Comparison of ENCODE assay signal across 8 mouse cellular contexts in the genomic region with DNA sequence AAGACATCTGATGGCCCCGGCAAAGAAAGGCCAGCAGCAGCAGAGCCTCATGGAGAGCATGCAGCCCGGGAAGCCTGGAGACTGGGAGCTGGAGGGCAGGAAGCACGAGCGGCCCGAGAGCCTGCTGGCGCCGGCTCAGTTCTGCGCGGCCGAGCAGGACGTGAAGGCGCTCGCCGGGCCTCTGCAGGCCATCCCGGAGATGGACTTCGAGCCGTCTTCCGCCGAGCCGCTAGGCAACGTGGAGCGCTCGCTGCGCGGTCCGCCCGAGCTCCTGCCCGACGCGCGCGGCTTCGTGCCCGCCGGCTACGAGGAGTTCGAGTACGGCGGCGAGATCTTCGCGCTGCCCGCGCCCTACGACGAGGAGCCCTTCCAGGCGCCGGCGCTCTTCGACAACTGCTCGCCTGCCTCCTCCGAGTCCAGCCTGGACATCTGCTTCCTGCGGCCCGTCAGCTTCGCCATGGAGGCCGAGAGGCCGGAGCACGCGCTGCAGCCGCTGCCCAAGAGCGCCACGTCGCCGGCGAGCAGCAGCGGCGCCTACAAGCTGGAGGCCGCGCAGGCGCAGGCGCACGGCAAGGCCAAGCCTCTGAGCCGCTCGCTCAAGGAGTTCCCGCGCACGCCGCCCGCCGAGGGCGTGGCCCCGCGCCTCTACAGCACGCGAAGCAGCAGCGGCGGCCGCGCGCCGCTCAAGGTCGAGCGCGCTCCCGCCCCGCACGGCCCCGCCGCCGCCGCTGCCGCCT. TPM values are rescaled to one million over a fixed set of nuclear protein-coding genes. Genes with fewer than 3 reads are reported as not detected.
DNase-seq lines count a peak whose midpoint lies in the region; ATAC-seq and TF ChIP-seq lines count a peak whose summit lies in the region.

Gm10190 (minus strand) TSS at position 553 of the 737 bp plus-strand sequence.

- no peaks in the 10 kb centered on the region for H3K36me3 ChIP-seq in forebrain, embryonic 10.5 days (replicated peaks)
- no peaks in the 10 kb centered on the region for H3K36me3 ChIP-seq in heart, embryonic 13.5 days
- H3K36me3 ChIP-seq in kidney, postnatal 0 days (ENCODE audit: insufficient read depth, low read length): no peaks in the 10 kb centered on the region

- no peak for TF ChIP-seq CTCF in kidney, postnatal 0 days (IDR thresholded peaks at IDR 0.05; ENCODE audit: low read depth)

- peak within 1 kb of the TSS; percentile 59 for H3K4me3 ChIP-seq in forebrain, embryonic 10.5 days
- peak within 1 kb of the TSS; percentile 53 for H3K4me3 ChIP-seq in heart, embryonic 13.5 days
- peak within 1 kb of the TSS; percentile 37 for H3K4me3 ChIP-seq in kidney, postnatal 0 days (replicated peaks; ENCODE audit: low read depth, low read length)

- H3K4me1 ChIP-seq in forebrain, embryonic 10.5 days: peaks cover 13% of the 10 kb centered on the region
- H3K4me1 ChIP-seq in heart, embryonic 13.5 days: peaks cover 11% of the 10 kb centered on the region
- peaks cover 9% of the 10 kb centered on the region for H3K4me1 ChIP-seq in kidney, postnatal 0 days (replicated peaks; ENCODE audit: insufficient read depth, low read length)

- ATAC-seq in heart, embryonic 13.5 days (ENCODE audit: extremely low read depth, insufficient number of reproducible peaks, low FRiP score, low TSS enrichment): peak; percentile 93
- peak; percentile 97 for ATAC-seq in kidney, postnatal 0 days (replicated peaks; ENCODE audit: low FRiP score, low read depth)

- H3K4me2 ChIP-seq in heart, embryonic 13.5 days: peak within 1 kb of the TSS; percentile 90
- peak within 1 kb of the TSS; percentile 82 for H3K4me2 ChIP-seq in kidney, postnatal 0 days (ENCODE audit: low read length)

- H3K27ac ChIP-seq in forebrain, embryonic 10.5 days: peak within 1 kb of the TSS; percentile 88
- peak within 1 kb of the TSS; percentile 70 for H3K27ac ChIP-seq in heart, embryonic 13.5 days (replicated peaks)
- H3K27ac ChIP-seq in kidney, postnatal 0 days: peak within 1 kb of the TSS; percentile 70

- peaks cover 56% of the 10 kb centered on the region for H3K27me3 ChIP-seq in forebrain, embryonic 10.5 days (ENCODE audit: poor library complexity, severe bottlenecking)
- 0 out of 2 replicates have a peak, but pooled peaks cover 9% of the 10 kb centered on the region for H3K27me3 ChIP-seq in heart, embryonic 13.5 days (replicated peaks)
- no peaks in the 10 kb centered on the region for H3K27me3 ChIP-seq in kidney, postnatal 0 days (ENCODE audit: insufficient read depth, low read length)

- DNase-seq in 3134 (ENCODE audit: extremely low read depth, insufficient read length, low spot score) (peak; percentile 11), liver (peak; percentile 86)
- DNase-seq in c-Kit-positive CD71-positive TER-119-positive erythroid progenitor cells, embryonic 14.5 days (ENCODE audit: low spot score): peak; percentile 59
- peak; percentile 83 for DNase-seq in forebrain, embryonic 10.5 days (ENCODE audit: extremely low spot score, low spot score)
- peak; percentile 92 for DNase-seq in kidney, postnatal 0 days (ENCODE audit: low spot score)
- DNase-seq in monocyte, adult 2 months (ENCODE audit: low read depth in 1 of 2, low spot score in 2 of 2): peak; percentile 43 to 63
- DNase-seq in spleen, postnatal 14 days (ENCODE audit: low spot score in 2 of 2): peak; percentile 62 to 76

- 5% methylated on average over 102 of the region's 102 CpGs for WGBS in forebrain, embryonic 10.5 days
- WGBS in heart, embryonic 13.5 days: 5% methylated on average over 88 of the region's 102 CpGs
- WGBS in kidney, postnatal 0 days: 2% methylated on average over 85 of the region's 102 CpGs

- no peaks in the 10 kb centered on the region for H3K9me3 ChIP-seq in forebrain, embryonic 10.5 days
- H3K9me3 ChIP-seq in heart, embryonic 13.5 days: no peaks in the 10 kb centered on the region
- H3K9me3 ChIP-seq in kidney, postnatal 0 days (replicated peaks; ENCODE audit: low read length): no peaks in the 10 kb centered on the region

- peak within 1 kb of the TSS; percentile 87 for H3K9ac ChIP-seq in heart, embryonic 13.5 days
- peak within 1 kb of the TSS; percentile 81 for H3K9ac ChIP-seq in kidney, postnatal 0 days (ENCODE audit: low read depth, low read length)

RNA-seq across cellular contexts. Expression of gene Gm10190, which starts in this region (rescaled TPM):
- polyA plus RNA-seq in forebrain, embryonic 10.5 days (2016; fragmentation: Nextera tagmentation; extraction: Ambion mirVana): 0.63 TPM in 1 of 2 replicates, not detected in the other
- 1.5 and 2.1 TPM in 2 replicates for polyA plus RNA-seq in heart, embryonic 13.5 days (2015; fragmentation: Nextera tagmentation; extraction: Ambion mirVana)
- 2.6 and 2.8 TPM in 2 replicates for polyA plus RNA-seq in kidney, postnatal 0 days (2015; fragmentation: Nextera tagmentation; extraction: Ambion mirVana)

Comparison
In these comparisons a context has a peak if more than half of its experiments do, and no peak if none do; other contexts are left out.
1. Peak in every context shown above with its lines: DNase-seq, ATAC-seq, H3K4me3 ChIP-seq and H3K27ac ChIP-seq.
2. Peak in DNase-seq, H3K4me3 ChIP-seq and H3K27ac ChIP-seq in forebrain, embryonic 10.5 days; RNA of the gene not detected or under 1 TPM.
3. DNase-seq: peak in every context shown above with its lines; median percentile 92 in kidney, postnatal 0 days; 86 in liver; 83 in forebrain, embryonic 10.5 days; 69 in spleen, postnatal 14 days; 59 in c-Kit-positive CD71-positive TER-119-positive erythroid progenitor cells, embryonic 14.5 days; 53 in monocyte, adult 2 months; 11 in 3134.